Comparison of ENCODE assay signal across 15 mouse cellular contexts in genomic region chr9:48721172-48721571, GRCm38 (mm10).
"Had no signal": no experiment of that assay in that cellular context is flagged by ENCODE, and none has a peak within 500 bp of the region (broad histone marks: within the 10 kb centered on the region; RNA-seq: fewer than 3 reads in every experiment).

No protein-coding gene starts in this region.

- H3K4me2 ChIP-seq: kidney, embryonic 15.5 days; limb, embryonic 12.5 days; liver, embryonic 11.5 days; liver, embryonic 15.5 days; midbrain, embryonic 12.5 days had no signal

- H3K27ac ChIP-seq: kidney, embryonic 15.5 days; limb, embryonic 12.5 days; liver, embryonic 15.5 days; macrophage; midbrain, embryonic 12.5 days; stomach, postnatal 0 days had no signal

- H3K36me3 ChIP-seq: kidney, embryonic 15.5 days; limb, embryonic 12.5 days; liver, embryonic 15.5 days had no signal

- H3K4me3 ChIP-seq: kidney, embryonic 15.5 days; limb, embryonic 12.5 days; liver, embryonic 15.5 days; megakaryocyte, embryonic 14.5 days; midbrain, embryonic 12.5 days had no signal

- H3K27me3 ChIP-seq: megakaryocyte, embryonic 14.5 days; midbrain, embryonic 12.5 days had no signal

- H3K9me3 ChIP-seq: kidney, embryonic 15.5 days; limb, embryonic 12.5 days; liver, embryonic 15.5 days; megakaryocyte, embryonic 14.5 days; midbrain, embryonic 12.5 days had no signal

- DNase-seq: kidney, adult 2 months; kidney, postnatal 14 days; layer of hippocampus, adult 9-11 months; layer of hippocampus, postnatal 36 days; lung, adult 2 months; lung, postnatal 14 days; thymus, postnatal 4 days had no signal

- H3K9ac ChIP-seq: kidney, embryonic 15.5 days; limb, embryonic 12.5 days; liver, embryonic 15.5 days; midbrain, embryonic 12.5 days had no signal
